Mouse (Mus musculus): ENCODE data around the gene Gpr153.

DNA sequence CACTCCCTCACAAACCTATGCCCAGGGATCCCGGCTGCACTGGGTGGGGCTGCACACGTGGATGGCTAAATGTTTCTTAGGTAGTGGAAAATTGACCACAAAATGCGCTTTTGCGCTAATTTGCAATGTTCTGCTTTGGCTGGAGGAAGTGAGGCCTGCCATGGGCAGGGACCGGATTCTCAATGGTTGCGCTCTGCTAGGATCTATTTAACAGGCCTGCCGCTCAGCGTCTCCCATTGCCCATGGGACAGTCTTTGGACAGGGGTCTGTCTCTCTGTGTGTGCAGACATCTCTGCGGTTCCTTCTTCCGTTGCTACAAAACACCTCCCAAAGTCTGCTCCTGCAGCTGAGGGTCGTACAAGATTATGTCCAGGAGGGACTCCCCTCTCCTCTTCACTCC, 17.0 kb downstream of the Gpr153 start:
- TF ChIP-seq CTCF (IDR thresholded peaks at IDR 0.05; ENCODE audit: insufficient read depth, low read length) (no peak), POLR2A (IDR thresholded peaks at IDR 0.05; ENCODE audit: borderline replicate concordance, extremely low read depth, low read depth, low read length) (no peak)

Data from lung, adult 2 months (tissue).